Mouse (Mus musculus): ENCODE results near the gene Aurkb.

Gene Aurkb

DNA sequence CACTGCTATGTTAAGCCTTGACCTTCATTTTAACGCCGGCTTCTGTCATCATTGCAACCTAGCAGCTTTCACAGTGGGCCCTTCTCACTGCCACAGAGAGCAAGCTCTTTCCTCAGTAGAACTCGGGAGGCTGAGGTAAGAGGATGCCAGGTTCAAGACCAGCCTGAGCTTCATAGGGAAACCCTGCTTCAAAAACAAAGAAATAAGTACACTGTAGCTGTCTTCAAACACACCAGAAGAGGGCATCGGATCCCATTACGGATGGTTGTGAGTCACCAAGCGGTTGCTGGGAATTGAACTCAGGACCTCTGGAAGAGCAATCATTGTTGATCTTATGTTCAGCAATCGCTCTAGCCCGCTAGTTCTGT lies 35.4 kb downstream of the Aurkb start:
- DNase-seq (ENCODE audit: low spot score in 2 of 2): no peak

- DNase-seq (ENCODE audit: low spot score in 2 of 2): peak in 1 of 2 experiments; percentile 58
Measured at GRCm38 (mm10) chr11:69081613-69082012, 36.2 kb downstream of the Aurkb start.

DNA sequence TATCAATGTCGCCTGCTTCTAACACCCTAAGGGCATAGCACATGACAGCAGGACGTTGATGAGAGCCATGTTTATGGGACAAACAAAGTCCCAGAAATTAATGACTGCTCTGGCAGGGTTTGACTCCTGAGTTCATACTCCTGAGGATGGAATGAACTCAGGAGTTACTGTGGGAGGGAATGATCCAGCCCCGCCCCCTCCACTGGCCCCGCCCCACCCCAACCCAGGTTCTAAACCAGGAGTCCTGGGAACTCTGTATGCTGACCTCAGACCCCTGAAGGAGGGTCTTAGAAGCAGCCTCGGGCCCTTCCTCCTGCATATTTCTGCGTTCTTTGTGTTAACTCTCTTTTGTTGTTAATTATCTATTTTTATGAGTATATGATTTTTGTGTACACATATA lies 40.2 kb downstream of the Aurkb start:
- no peak for DNase-seq (ENCODE audit: low spot score in 2 of 2)

- no peak for DNase-seq (ENCODE audit: low spot score in 2 of 2)
Measured at GRCm38 (mm10) chr11:69086390-69086789, 40.9 kb downstream of the Aurkb start.

DNA sequence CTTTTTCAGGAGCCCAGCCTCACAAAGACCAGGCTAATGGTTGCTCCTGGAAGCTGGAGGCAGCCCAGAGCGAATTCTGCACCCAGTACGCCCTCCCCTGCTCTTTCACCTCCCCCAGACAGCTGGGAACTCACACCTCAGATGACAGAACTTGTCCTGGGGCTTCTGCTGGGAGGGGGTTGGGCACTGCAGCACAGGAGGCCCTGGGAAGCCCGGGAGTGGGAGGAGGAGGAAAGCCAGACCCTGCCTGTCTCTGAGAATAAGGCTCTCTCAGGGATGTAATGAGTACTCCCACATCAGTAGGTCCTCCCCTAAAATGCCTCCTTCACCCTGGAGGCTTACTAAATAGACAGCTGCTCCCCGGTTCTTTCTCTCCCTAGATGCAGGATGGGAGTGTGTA lies 41.6 kb downstream of the Aurkb start:
- peak in 1 of 2 experiments; percentile 55 for DNase-seq (ENCODE audit: low spot score in 2 of 2)

- peak in 1 of 2 experiments; percentile 54 for DNase-seq (ENCODE audit: low spot score in 2 of 2)
Measured at GRCm38 (mm10) chr11:69087597-69087996, 42.1 kb downstream of the Aurkb start.

DNA sequence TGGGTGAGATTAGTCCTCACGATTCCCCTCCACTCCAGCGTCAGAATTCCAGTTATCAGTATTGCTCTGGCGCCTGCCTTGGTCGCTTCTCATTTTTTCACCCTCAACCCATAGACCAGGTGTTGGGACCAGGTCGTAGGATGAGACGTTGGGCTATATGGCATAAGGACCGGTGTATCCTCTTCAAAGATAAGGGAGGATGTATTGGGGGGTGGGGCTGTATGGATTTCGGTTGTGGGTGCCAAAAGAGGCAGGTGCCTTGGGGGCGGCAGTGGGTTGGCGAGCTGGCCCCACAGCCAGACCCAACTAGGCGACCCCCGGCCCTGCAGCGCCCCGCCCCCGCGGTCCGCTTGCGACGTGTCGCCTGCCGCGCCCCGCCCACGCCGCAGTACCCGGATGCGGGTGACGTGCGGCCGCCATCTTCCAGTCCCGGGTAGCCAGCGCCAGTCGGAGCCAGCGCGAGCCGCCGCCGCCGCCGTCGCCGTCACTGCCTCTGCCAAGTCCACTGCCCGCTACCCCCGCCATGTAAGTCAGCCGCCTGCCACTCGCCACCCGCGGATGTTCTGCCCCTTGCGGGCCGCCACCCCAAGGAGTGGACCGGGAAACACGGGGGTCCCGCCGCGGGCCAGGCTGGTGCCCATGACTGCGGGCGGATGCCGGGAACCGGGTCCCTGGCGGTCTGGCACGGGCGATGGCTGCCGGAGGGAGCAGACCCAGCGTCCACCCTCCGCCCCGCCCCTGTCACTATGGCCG lies 42.8 kb downstream of the Aurkb start, which contains the start of gene Vamp2:
Gene Vamp2, plus strand, starts transcription at position 388 of the 753 bp plus-strand sequence.
- peak; percentile 84 to 95 for DNase-seq (ENCODE audit: low spot score in 2 of 2)

DNA sequence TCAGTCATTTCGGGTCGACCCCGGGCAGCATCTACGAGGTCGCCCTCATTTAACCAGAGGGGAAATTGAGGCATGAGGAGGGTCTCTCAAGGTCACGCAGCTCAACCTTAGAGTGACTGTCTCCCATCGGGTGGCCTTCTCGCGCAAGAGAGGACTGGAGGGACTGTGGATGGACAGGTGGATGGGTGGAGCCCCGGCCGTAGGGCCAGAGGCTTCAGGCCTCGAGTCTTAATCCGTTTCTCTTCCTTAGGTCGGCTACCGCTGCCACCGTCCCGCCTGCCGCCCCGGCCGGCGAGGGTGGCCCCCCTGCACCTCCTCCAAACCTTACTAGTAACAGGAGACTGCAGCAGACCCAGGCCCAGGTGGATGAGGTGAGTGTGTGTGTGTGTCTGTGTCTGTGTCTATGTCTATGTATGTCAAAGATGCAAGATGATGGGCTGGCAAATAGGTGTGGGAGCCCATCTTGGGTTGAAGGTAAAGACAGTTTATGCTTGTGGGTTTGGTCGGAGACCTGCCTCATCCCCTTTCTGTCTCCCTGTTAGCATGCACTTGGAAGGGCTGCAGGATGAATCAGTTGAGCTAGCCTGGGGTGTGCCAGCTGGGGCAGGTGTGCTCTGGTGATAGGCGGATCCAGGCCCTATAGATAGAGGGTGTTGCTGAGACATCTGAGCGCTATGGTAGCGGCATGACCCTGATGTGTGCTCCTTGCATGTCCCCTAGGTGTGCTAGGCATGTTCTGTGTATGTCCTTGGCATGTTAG lies 43.6 kb downstream of the Aurkb start:
- DNase-seq (ENCODE audit: low spot score in 2 of 2): peak; percentile 48 to 76

GRCm38 (mm10) chr11:69089616-69090290 lies 44.3 kb downstream of the Aurkb start:
- DNase-seq (ENCODE audit: low spot score in 2 of 2): peak in 1 of 2 experiments; percentile 71

- peak in 1 of 2 experiments; percentile 54 for DNase-seq (ENCODE audit: low spot score in 2 of 2)
Measured at GRCm38 (mm10) chr11:69090367-69090766, 44.9 kb downstream of the Aurkb start.

DNA sequence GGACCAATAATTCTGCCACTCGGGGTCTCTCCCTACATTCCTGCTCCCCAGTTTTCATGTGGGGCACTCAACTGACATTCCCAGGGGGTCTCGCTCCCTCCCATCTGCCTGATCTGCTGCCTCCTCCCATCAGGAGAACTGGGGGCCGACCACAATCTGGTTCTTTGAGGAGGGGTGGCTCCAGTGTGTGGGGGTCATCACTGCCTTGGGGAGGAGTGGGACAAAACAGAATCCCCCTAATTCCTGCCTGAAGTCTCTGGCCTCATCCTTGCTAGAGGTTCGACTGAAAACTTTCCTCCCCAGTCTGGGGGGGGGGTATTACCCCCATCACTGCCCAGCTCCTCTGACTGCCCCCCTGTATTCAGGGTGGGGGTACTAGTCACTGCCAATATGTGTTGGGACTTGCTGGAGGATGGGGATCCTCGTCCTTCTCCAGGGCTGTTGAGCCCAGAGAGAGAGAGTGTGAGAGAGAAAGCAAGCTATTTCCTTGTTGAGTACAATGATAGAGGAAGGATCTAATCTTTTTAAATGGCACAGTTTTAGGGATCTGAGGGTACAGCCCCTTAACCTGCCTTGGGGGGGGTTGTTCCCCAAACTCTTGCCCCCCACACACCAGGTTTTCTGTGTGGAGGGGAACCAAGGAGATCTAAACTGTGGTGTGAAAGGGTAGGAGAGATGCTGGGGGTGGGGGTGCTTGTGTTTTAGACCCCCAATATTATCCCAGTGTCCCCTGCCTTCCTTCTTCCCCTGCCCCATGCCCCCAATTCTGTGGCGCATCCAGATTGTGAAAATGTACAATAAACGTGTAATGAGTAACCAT lies 46.3 kb downstream of the Aurkb start:
- DNase-seq (ENCODE audit: low spot score in 2 of 2): peak in 1 of 2 experiments; percentile 61

DNA sequence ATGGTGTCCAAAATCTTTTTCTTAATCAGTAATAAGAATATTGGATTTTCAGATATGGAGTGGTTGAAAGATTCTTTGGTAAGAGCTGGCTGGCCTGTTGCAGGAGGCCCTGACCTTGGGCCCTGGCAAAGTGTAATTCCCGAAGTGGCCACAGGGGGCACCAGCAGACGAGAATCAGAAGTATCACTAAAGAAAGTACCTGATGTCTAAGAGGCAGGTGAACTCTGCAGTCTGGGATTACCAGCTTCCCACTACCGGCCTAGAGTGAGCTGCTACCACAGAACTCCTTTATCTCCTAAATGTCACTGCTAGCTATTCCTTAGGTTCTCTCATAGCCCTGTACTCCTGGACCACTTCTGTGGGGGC lies 46.9 kb downstream of the Aurkb start:
- DNase-seq (ENCODE audit: low spot score in 2 of 2): peak; percentile 91 to 98

- peak in 1 of 2 experiments; percentile 56 for DNase-seq (ENCODE audit: low spot score in 2 of 2)
Measured at GRCm38 (mm10) chr11:69092871-69093270, 47.4 kb downstream of the Aurkb start.

- DNase-seq (ENCODE audit: low spot score in 2 of 2): peak in 1 of 2 experiments; percentile 58
Measured at GRCm38 (mm10) chr11:69093856-69094255, 48.4 kb downstream of the Aurkb start.

DNA sequence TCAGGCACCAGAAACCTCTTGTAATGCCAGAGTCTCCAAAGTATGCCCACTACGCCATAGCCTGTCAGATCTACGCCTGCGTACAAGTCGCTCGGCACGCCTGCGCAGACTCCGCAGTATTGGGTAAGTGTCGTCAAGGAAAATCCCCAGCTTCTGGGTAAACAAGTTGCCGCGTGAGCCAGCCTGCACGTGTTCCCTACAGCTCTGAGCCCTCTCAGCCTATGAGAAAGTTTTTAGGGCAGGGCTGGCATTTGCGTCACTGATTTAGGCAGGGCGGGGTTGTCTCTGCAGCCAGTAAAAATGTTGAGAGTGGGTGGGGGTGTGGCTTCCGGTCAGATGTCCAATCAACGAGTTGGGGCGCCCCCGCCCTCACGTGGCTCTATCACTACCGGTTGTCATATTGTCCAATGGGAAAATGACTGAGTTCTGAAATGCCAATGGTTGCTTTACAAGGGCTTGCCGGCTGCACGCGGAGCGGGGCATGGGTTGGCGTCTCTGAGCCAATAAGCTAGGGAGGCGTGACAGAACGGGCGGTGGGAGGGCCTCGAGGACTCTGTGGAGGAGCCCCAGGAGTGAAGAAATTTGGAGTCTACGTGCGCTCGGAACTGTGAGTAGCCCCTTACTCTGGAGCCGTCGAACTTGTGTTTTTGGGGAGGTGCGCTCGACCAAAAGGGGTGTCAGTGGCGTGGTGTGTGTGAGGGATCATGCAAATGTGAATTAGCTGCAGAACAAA lies 49.4 kb downstream of the Aurkb start, which contains the start of gene Per1:
Gene Per1, plus strand, starts transcription at position 521 of the 733 bp plus-strand sequence.
- peak; percentile 95 to 97 for DNase-seq (ENCODE audit: low spot score in 2 of 2)

GRCm38 (mm10) chr11:69095511-69096231 lies 50.2 kb downstream of the Aurkb start:
- peak in 1 of 2 experiments; percentile 73 for DNase-seq (ENCODE audit: low spot score in 2 of 2)

GRCm38 (mm10) chr11:69096360-69096986 lies 51.0 kb downstream of the Aurkb start:
- no peak for DNase-seq (ENCODE audit: low spot score in 2 of 2)

DNA sequence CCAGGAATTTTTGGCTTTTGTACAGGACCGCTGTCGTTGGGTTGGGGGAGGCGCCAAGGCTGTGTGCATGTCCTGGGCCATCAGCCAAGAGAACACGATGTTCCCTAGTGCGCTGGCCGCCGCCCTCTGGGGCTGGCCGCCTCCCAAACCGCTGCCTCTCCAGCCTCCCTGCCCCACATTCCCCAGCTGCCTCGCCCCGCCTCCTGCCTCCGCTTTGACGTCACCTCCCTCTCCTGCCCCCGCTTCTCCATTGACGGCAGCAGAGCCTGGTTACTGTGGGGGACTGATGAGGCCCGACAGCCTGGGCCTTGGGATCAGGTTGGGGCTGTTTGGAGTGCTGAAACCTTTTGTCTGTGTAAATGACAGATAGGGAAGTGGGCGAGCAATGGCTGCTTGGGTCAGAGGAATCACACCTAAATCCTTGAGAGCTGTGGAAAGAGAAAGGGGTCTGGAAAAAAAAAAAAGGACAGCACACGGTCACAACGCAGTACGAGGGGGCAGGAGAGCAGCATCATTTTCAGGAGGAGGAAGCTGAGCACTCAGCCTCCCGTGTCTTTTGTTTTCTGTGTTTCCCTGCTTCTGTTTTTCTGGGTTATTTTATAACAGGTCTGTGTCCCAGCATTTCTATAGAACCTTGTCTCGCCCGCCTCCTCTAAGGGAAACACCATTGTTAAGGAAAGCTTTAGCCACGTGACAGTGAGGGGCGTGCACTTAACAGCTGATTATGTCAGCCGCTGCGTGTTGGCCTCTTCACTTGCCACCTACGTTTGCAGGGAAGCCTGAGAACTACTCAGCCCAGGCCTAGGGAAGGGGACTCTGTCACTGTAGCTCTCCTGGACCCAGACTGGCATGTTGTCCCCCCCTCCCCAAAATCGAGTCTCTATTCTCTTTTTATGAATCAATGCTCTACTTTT lies 51.8 kb downstream of the Aurkb start:
- peak; percentile 96 to 97 for DNase-seq (ENCODE audit: low spot score in 2 of 2)

Data from spleen, postnatal 4 days (tissue).